Mouse (Mus musculus): ENCODE data around the gene Btbd35f28.
"Not testable (repeated sequence)": the region's sequence is repeated elsewhere in the genome, so short reads cannot be mapped to it uniquely, and the experiment has no call there.

- TF ChIP-seq CTCF (IDR thresholded peaks at IDR 0.05; ENCODE audit: low read depth); EP300 (optimal IDR thresholded peaks at IDR 0.05): not testable (repeated sequence)
Measured at GRCm38 (mm10) chrX:4196276-4196675, at the start of gene Btbd35f28.

All from stomach, postnatal 0 days (tissue).